Mouse (Mus musculus) heart, embryonic 14.5 days (tissue): ENCODE measurements around the gene Inpp4b. TPM values are rescaled to one million over a fixed set of nuclear protein-coding genes. Genes with fewer than 3 reads are reported as not detected.

Experiments
- ATAC-seq: fragments of 200-750 bp; cut with Nextera tagmentation; 2 replicates; pipeline ENCODE4 v1.8.0; 2017; ENCODE audit warnings: low read depth, moderate TSS enrichment; ENCODE audit not compliant: insufficient number of reproducible peaks, insufficient read depth, low FRiP score
- H3K27ac ChIP-seq, 2 experiments: fragments of 200-500 bp in 1 of 2; fragments of 300-500 bp in 1 of 2; sonication (generic) in 1 of 2; replicated peaks in 1 of 2; 2 replicates each; pipeline ENCODE4 v1.5.1; 2012 to 2014; ENCODE audit warnings: low read depth in 2 of 2, low read length in 2 of 2, control low read depth in 1 of 2, mild to moderate bottlenecking in 1 of 2, mixed read lengths in 1 of 2; ENCODE audit not compliant: control insufficient read depth in 1 of 2, insufficient read depth in 1 of 2
- H3K27me3 ChIP-seq: fragments of 300-500 bp; sonication (generic); 2 replicates; pipeline ENCODE4 v1.6.1; 2014; ENCODE audit warnings: mild to moderate bottlenecking, low read length, control low read depth; ENCODE audit not compliant: control insufficient read depth, insufficient read depth
- H3K36me3 ChIP-seq: fragments of 300-500 bp; sonication (generic); 2 replicates; pipeline ENCODE4 v1.6.1; 2014; ENCODE audit warnings: mild to moderate bottlenecking, control low read depth, low read length, mixed read lengths; ENCODE audit not compliant: control insufficient read depth, insufficient read depth
- H3K4me1 ChIP-seq, 2 experiments: fragments of 200-500 bp in 1 of 2; fragments of 300-500 bp in 1 of 2; sonication (generic) in 1 of 2; 2 replicates each; pipeline ENCODE4 v1.6.1; 2012 to 2014; ENCODE audit warnings: low read length in 2 of 2, control low read depth in 1 of 2, mixed read lengths in 1 of 2; ENCODE audit not compliant: control insufficient read depth in 2 of 2, insufficient read depth in 2 of 2
- H3K4me2 ChIP-seq: fragments of 300-500 bp; sonication (generic); 2 replicates; pipeline ENCODE4 v1.6.1; 2014; ENCODE audit warnings: mild to moderate bottlenecking, low read length
- H3K4me3 ChIP-seq, 2 experiments: fragments of 200-500 bp in 1 of 2; fragments of 300-500 bp in 1 of 2; sonication (generic) in 1 of 2; 2 replicates each; pipeline ENCODE4 v1.5.1; 2012 to 2014; ENCODE audit warnings: low read length in 2 of 2, mild to moderate bottlenecking in 2 of 2, control low read depth in 1 of 2, low read depth in 1 of 2, moderate library complexity in 1 of 2; ENCODE audit not compliant: control insufficient read depth in 1 of 2, insufficient read depth in 1 of 2
- H3K9ac ChIP-seq: fragments of 300-500 bp; sonication (generic); 2 replicates; pipeline ENCODE4 v1.6.1; 2014; ENCODE audit warnings: mild to moderate bottlenecking, low read length
- H3K9me3 ChIP-seq: fragments of 300-500 bp; sonication (generic); 2 replicates; pipeline ENCODE4 v1.6.1; 2016; ENCODE audit warnings: low read length, control low read depth; ENCODE audit not compliant: control insufficient read depth
- WGBS: fragments of 180-500 bp; shearing (Covaris S2); extraction: QIAGEN DNeasy Blood & Tissue Kit; methylation state at CpG from one replicate; pipeline ENCODE4 v1.1.7; 2014; 5-methylcytosine and 5-hydroxymethylcytosine counted together
- polyA plus RNA-seq: library from polyadenylated mRNA; unstranded; fragments of >200 nt; fragmentation: Nextera tagmentation; extraction: Ambion mirVana; gene quantifications from 2 replicates; pipeline ENCODE4 v1.2.1, GENCODE M21; 2014

Inpp4b gene
- polyA plus RNA-seq, 1 experiment from 2014 or later = 15.7 TPM

DNA sequence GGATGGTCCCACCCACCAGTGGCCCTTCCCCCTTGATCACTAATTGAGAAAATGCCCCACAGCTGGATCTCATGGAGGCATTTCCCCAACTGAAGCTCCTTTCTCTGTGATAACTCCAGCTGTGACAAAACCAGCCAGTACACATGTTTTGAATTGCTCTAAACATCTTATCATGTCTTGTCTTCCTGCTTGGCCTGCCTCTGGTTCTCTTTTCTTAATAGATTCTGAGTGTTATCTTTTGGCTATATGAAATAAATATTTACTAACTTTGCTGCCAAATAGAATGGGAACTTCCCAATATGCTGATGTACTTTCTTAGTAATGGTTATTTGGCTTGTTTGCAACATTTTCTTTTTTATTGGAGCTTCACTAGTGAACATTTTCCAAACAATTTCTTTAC is 389.0 kb downstream of the Inpp4b start:
- Histone ChIP-seq H3K9ac (no peak overlapping the region), H3K36me3 (no peaks in the 10 kb centered on the region), H3K4me1 (no peaks in the 10 kb centered on the region), H3K27ac (no peak overlapping the region), H3K4me3 (no peak overlapping the region), H3K4me2 (no peak overlapping the region), H3K9me3 (no peaks in the 10 kb centered on the region), H3K27me3 (no peaks in the 10 kb centered on the region)
- ATAC-seq = no peak

DNA sequence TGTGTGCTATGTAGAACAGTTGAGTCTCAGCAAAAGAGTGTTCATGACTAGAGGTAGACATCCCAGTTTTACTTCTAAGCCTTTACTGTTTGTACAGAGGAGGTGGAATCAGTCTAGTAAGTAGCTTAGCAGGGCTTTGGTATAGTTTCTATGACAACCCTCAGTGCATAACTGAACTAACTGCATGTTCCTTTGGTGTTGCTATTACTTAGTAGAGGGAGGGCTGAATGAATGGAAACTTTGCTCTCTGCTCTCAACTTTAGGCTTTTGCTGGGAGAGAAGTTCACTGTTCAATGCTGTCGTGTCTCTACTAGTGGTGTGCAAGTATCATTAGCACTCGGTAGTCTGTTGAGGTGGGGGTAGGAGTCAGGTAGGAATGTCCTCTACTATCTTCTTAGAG is 393.3 kb downstream of the Inpp4b start:
- Histone ChIP-seq H3K27me3 (no peaks in the 10 kb centered on the region), H3K4me3 (no peak overlapping the region), H3K36me3 (no peaks in the 10 kb centered on the region), H3K9me3 (no peaks in the 10 kb centered on the region), H3K9ac (no peak overlapping the region), H3K4me1 (no peaks in the 10 kb centered on the region), H3K4me2 (no peak overlapping the region), H3K27ac (no peak overlapping the region)
- 79% methylated on average over 2 of the region's 2 CpGs for WGBS
- ATAC-seq = no peak

DNA sequence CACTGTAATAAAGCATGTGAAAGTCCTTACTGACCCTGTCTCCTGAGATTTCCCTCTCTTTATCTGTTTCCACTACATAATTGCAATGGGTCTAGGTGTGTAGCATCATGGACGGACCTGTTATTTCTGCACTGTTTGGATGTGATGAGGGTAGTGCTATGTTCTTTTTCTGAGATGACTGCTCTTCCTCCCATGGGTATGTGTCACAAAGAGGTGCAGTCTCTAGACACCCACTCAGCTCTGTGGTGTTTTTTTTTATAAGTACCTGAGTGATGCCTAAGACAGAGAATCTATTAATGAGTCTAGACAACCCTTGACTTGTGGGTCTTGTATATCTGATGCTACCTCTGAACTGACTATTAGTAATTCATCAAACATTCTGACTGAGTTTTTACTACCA is 393.7 kb downstream of the Inpp4b start:
- Histone ChIP-seq H3K36me3 (no peaks in the 10 kb centered on the region), H3K4me2 (no peak overlapping the region), H3K9me3 (no peaks in the 10 kb centered on the region), H3K4me1 (no peaks in the 10 kb centered on the region), H3K27ac (no peak overlapping the region), H3K27me3 (no peaks in the 10 kb centered on the region), H3K4me3 (no peak overlapping the region), H3K9ac (no peak overlapping the region)
- WGBS = 92% methylated on average over 1 of the region's 1 CpGs
- ATAC-seq = no peak

- no peak for ATAC-seq
- Histone ChIP-seq H3K27me3 (no peaks in the 10 kb centered on the region), H3K36me3 (no peaks in the 10 kb centered on the region), H3K4me3 (no peak overlapping the region), H3K9ac (no peak overlapping the region), H3K9me3 (no peaks in the 10 kb centered on the region), H3K4me1 (no peaks in the 10 kb centered on the region), H3K27ac (no peak overlapping the region), H3K4me2 (no peak overlapping the region)
- 82% methylated on average over 7 of the region's 7 CpGs for WGBS
These were observed 400.2 kb downstream of the Inpp4b start for GRCm38 (mm10) chr8:81742588-81742987.

- Histone ChIP-seq H3K4me3 (no peak overlapping the region), H3K27me3 (no peaks in the 10 kb centered on the region), H3K4me1 (no peaks in the 10 kb centered on the region), H3K9me3 (no peaks in the 10 kb centered on the region), H3K27ac (no peak overlapping the region), H3K36me3 (no peaks in the 10 kb centered on the region), H3K9ac (no peak overlapping the region), H3K4me2 (no peak overlapping the region)
- WGBS = 62% methylated on average over 3 of the region's 3 CpGs
- ATAC-seq = no peak
These were observed 400.7 kb downstream of the Inpp4b start for GRCm38 (mm10) chr8:81743040-81743439.

DNA sequence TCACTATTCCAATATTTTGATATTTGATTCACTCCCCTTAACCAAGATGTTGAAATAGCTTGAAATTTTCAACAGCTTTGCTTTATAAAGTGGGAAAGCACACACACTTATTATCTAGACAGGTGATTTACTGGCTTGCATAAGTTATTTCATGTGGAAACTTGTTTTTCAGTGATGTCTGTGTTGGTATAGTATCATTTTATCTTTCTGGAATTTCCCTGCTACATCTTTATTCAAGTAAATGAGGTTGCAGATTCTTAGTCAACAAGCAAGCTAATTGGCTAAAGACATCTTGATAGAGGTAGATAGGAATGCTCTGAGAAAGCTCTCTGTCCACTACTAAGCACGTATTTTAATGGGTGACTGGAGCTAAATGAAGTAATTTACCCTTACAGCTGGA is 403.1 kb downstream of the Inpp4b start:
- Histone ChIP-seq H3K4me2 (no peak overlapping the region), H3K27ac (no peak overlapping the region), H3K27me3 (no peaks in the 10 kb centered on the region), H3K9ac (no peak overlapping the region), H3K9me3 (no peaks in the 10 kb centered on the region), H3K4me3 (no peak overlapping the region), H3K36me3 (no peaks in the 10 kb centered on the region), H3K4me1 (no peaks in the 10 kb centered on the region)
- WGBS = 67% methylated on average over 1 of the region's 1 CpGs
- no peak for ATAC-seq

DNA sequence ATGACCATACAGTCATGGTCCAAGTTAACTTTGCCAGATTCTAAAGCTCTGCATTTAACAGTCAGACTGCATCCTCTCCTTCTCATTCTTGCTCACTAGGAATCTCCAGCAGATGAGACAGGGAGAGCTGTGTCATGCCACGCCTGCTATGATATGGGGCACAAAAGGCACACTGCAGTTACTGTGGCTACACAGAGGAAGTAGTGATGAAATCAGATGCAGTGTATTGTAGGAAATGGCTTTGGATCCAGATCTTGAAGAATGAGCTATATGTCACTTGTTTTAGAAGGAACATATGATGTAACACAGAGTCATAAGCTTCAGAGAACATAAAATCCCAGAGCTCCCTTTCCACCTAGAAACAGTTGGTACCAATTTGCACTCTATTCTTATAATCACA is 408.8 kb downstream of the Inpp4b start:
- Histone ChIP-seq H3K27me3 (no peaks in the 10 kb centered on the region), H3K27ac (no peak overlapping the region), H3K36me3 (no peaks in the 10 kb centered on the region), H3K4me2 (no peak overlapping the region), H3K4me1 (no peaks in the 10 kb centered on the region), H3K9ac (no peak overlapping the region), H3K9me3 (no peaks in the 10 kb centered on the region), H3K4me3 (no peak overlapping the region)
- WGBS = 43% methylated on average over 1 of the region's 1 CpGs
- no peak for ATAC-seq

- H3K4me1 ChIP-seq = no peaks in the 10 kb centered on the region
- no peak overlapping the region for H3K27ac ChIP-seq
- no peak overlapping the region for H3K4me3 ChIP-seq
- H3K9ac ChIP-seq = no peak overlapping the region
- H3K4me2 ChIP-seq = no peak overlapping the region
- no peak for ATAC-seq
- no peaks in the 10 kb centered on the region for H3K27me3 ChIP-seq
- no peaks in the 10 kb centered on the region for H3K9me3 ChIP-seq
- WGBS = 67% methylated on average over 3 of the region's 3 CpGs
- H3K36me3 ChIP-seq = no peaks in the 10 kb centered on the region
These were observed 414.3 kb downstream of the Inpp4b start for GRCm38 (mm10) chr8:81756663-81757062.
